Mouse (Mus musculus) liver, postnatal 0 days (tissue): ENCODE measurements at regions not wholly inside any gene's neighbourhood (a gene's known extent, or its start where the extent isn't known, plus 50 kb on each side); places are given as distances from the start of the nearest gene placed in this dataset.

ENCODE experiments used
- ATAC-seq: fragments of 200-750 bp; cut with Nextera tagmentation; 2 replicates; pipeline ENCODE4 v1.8.0; 2017; ENCODE audit warnings: mild to moderate bottlenecking, moderate library complexity
- DNase-seq: peaks from one replicate; pipeline ENCODE4 v3.0.0-alpha.2; 2016
- H3K27ac ChIP-seq: fragments of 300-500 bp; sonication (generic); 2 replicates; pipeline ENCODE4 v1.5.1; 2014; ENCODE audit warnings: antibody characterized with exemption, moderate library complexity, mild to moderate bottlenecking, low read depth
- H3K27me3 ChIP-seq: fragments of 300-500 bp; sonication (generic); 2 replicates; pipeline ENCODE4 v1.6.1; 2014; ENCODE audit warnings: low read length, control low read depth, mixed read lengths; ENCODE audit not compliant: insufficient read depth
- H3K36me3 ChIP-seq: fragments of 300-500 bp; sonication (generic); replicated peaks from 2 replicates; pipeline ENCODE4 v1.6.1; 2014; ENCODE audit warnings: mild to moderate bottlenecking, control low read depth, low read length, moderate library complexity, mixed read lengths; ENCODE audit not compliant: insufficient read depth
- H3K4me1 ChIP-seq: fragments of 300-500 bp; sonication (generic); 2 replicates; pipeline ENCODE4 v1.6.1; 2014; ENCODE audit warnings: antibody characterized with exemption, mild to moderate bottlenecking, control low read depth; ENCODE audit not compliant: insufficient read depth
- H3K4me2 ChIP-seq: fragments of 300-500 bp; sonication (generic); 2 replicates; pipeline ENCODE4 v1.6.1; 2014; ENCODE audit warnings: low read depth, mild to moderate bottlenecking, low read length, moderate library complexity, mixed read lengths
- H3K4me3 ChIP-seq: fragments of 300-500 bp; sonication (generic); 2 replicates; pipeline ENCODE4 v1.5.1; 2014; ENCODE audit warnings: low read depth, low read length
- H3K9ac ChIP-seq: fragments of 300-500 bp; sonication (generic); replicated peaks from 2 replicates; pipeline ENCODE4 v1.6.1; 2014; ENCODE audit warnings: mild to moderate bottlenecking, moderate library complexity
- H3K9me3 ChIP-seq: fragments of 300-500 bp; sonication (generic); 2 replicates; pipeline ENCODE4 v1.6.1; 2016; ENCODE audit warnings: mild to moderate bottlenecking, control low read depth, low read length, mixed read lengths
- CTCF ChIP-seq: sonication (generic); IDR thresholded peaks from 2 replicates; pipeline ENCODE4 v1.5.1; 2016; ENCODE audit warnings: antibody characterized with exemption, low read depth
- EP300 ChIP-seq: IDR thresholded peaks from 2 replicates; pipeline ENCODE4 v1.6.1; 2016; ENCODE audit warnings: antibody characterized with exemption, low read depth, mild to moderate bottlenecking
- WGBS: fragments of 180-500 bp; shearing (Covaris S2); extraction: QIAGEN DNeasy Blood & Tissue Kit; methylation state at CpG from one replicate; pipeline ENCODE4 v1.1.7; 2014; ENCODE audit not compliant: insufficient replicate concordance; 5-methylcytosine and 5-hydroxymethylcytosine counted together

DNA sequence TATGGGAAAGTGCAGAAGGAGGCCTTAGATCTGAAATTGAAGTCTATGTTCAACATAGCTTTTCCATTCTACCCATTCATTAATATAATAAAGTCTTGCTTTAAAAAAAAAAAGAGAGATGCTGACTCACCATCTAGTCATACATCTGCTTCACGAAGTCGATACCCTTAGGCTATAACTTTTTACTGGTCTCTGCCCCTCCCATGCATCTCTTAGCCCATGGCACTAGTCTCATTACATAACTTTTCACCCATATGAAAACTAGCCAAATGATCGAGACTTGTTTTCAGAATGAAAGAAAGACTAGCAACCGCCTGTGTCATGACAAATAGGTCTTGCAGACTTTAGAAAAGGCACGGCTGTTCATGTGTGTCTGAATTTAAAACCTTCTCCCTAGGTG, 116.6 kb upstream of the Gdnf start:
- no peak overlapping the region for H3K4me2 ChIP-seq
- 81% methylated on average over 5 of the region's 5 CpGs for WGBS
- TF ChIP-seq CTCF = no peak
- TF ChIP-seq EP300 = no peak
- no peak overlapping the region for H3K4me3 ChIP-seq
- H3K9me3 ChIP-seq = no peaks in the 10 kb centered on the region
- no peaks in the 10 kb centered on the region for H3K27me3 ChIP-seq
- no peaks in the 10 kb centered on the region for H3K36me3 ChIP-seq
- H3K27ac ChIP-seq = no peak overlapping the region
- no peak overlapping the region for H3K9ac ChIP-seq
- ATAC-seq (no peak), DNase-seq (no peak)
- no peaks in the 10 kb centered on the region for H3K4me1 ChIP-seq

DNA sequence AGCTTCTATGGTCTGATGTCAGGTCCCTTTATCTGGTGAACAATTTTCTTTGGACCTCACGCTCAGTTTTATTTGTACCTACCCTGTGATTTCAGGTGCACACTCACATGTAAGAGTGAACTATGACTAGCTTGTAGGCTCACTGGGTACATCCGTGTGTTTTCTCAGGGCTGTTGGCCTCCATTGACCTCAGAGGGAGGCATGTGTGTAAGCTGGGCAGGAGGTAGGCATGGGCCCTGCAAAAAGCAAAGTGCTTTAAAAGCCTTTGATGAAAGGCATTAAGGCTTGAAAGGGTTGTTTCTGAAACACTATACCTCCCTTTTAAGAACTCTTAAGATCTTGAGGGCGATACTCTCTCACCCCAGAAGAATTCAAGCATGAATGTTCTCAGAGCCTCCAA, 112.9 kb upstream of the Gdnf start:
- no peak for ATAC-seq
- no peak for DNase-seq
- H3K36me3 ChIP-seq = no peaks in the 10 kb centered on the region
- H3K9ac ChIP-seq = no peak overlapping the region
- H3K27me3 ChIP-seq = no peaks in the 10 kb centered on the region
- H3K9me3 ChIP-seq = no peaks in the 10 kb centered on the region
- no peak overlapping the region for H3K4me2 ChIP-seq
- no peaks in the 10 kb centered on the region for H3K4me1 ChIP-seq
- no peak overlapping the region for H3K4me3 ChIP-seq
- TF ChIP-seq EP300 (no peak), CTCF (no peak)
- WGBS = 64% methylated on average over 3 of the region's 3 CpGs
- H3K27ac ChIP-seq = no peak overlapping the region

DNA sequence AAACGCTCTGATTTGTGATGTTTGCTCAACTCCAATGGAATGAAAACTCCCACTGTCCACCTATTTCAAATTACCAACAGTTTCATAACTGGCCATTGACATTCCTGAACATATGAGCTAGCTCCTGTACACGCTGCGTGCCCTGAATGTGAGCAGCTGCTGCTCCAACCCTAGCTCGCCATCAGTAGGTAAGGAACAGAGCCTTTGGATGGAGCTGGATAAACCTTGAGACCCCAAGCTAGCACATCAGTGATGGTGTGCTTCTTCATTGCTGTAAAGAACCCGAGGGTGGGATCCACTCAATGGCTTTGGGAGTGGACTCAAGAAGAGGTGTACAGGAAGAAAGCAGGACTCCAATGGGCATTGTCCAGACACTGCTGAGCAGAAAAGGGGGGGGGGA, 101.8 kb upstream of the Gdnf start:
- H3K9ac ChIP-seq = no peak overlapping the region
- ATAC-seq = no peak

DNA sequence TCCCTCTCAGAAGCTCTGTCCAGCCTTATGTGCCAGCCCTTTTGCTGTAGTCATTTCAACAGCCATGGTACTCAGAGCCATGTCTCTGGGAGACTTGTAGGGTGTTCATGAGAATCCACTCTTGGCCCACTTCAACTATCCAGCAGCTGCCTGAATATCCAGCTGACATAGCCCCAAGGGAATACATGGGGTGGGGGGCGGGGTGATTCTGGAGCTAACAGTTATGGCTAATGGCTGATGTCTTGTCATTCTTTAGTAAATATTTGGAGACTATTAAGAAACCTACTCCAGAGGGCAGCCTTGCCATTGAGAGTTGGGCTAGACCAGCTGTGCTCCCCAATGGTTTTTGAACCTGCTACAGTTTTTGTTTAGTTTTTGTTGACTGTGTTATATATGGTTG, 96.0 kb upstream of the Gdnf start:
- no peak overlapping the region for H3K4me2 ChIP-seq
- no peak for TF ChIP-seq EP300
- TF ChIP-seq CTCF = no peak
- no peak for DNase-seq
- H3K9me3 ChIP-seq = no peaks in the 10 kb centered on the region
- no peak overlapping the region for H3K27ac ChIP-seq
- H3K4me1 ChIP-seq = no peaks in the 10 kb centered on the region
- no peak overlapping the region for H3K9ac ChIP-seq
- H3K36me3 ChIP-seq = no peaks in the 10 kb centered on the region
- no peak for ATAC-seq
- H3K27me3 ChIP-seq = no peaks in the 10 kb centered on the region
- H3K4me3 ChIP-seq = no peak overlapping the region
- WGBS = 65% methylated on average over 1 of the region's 1 CpGs

More for the DNA sequence above, 101.8 kb upstream of the Gdnf start:
- WGBS = 73% methylated on average over 5 of the region's 5 CpGs
- no peak overlapping the region for H3K27ac ChIP-seq
- no peaks in the 10 kb centered on the region for H3K27me3 ChIP-seq
- no peak for DNase-seq
- TF ChIP-seq CTCF = no peak
- TF ChIP-seq EP300 = no peak
- no peaks in the 10 kb centered on the region for H3K9me3 ChIP-seq
- H3K4me1 ChIP-seq = no peaks in the 10 kb centered on the region
- no peaks in the 10 kb centered on the region for H3K36me3 ChIP-seq
- H3K4me3 ChIP-seq = no peak overlapping the region
- no peak overlapping the region for H3K4me2 ChIP-seq

DNA sequence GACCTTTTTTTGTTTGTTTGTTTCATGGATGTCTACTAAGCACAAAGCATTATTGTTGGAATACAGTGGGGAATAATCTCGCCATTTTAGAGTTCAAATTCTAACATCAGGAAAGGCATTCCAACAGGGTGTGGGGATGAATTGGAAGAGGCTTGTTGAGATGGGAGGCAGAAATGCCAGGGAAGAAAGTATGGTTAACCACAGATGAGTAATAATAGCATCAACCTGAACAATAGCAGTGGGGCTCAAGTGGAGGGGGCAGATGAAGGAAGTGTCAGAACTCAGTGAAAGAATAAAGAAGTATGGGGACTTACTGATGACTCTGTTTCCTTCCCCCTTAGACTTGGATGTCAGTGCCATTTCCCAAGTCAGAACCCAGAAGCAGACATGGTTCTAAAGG, 94.5 kb upstream of the Gdnf start:
- DNase-seq (no peak), ATAC-seq (no peak)
- Histone ChIP-seq H3K9me3 (no peaks in the 10 kb centered on the region), H3K4me2 (no peak overlapping the region), H3K4me1 (no peaks in the 10 kb centered on the region), H3K9ac (no peak overlapping the region), H3K27me3 (no peaks in the 10 kb centered on the region), H3K4me3 (no peak overlapping the region), H3K36me3 (no peaks in the 10 kb centered on the region), H3K27ac (no peak overlapping the region)
- TF ChIP-seq CTCF (no peak), EP300 (no peak)
- WGBS = 62% methylated on average over 1 of the region's 1 CpGs

DNA sequence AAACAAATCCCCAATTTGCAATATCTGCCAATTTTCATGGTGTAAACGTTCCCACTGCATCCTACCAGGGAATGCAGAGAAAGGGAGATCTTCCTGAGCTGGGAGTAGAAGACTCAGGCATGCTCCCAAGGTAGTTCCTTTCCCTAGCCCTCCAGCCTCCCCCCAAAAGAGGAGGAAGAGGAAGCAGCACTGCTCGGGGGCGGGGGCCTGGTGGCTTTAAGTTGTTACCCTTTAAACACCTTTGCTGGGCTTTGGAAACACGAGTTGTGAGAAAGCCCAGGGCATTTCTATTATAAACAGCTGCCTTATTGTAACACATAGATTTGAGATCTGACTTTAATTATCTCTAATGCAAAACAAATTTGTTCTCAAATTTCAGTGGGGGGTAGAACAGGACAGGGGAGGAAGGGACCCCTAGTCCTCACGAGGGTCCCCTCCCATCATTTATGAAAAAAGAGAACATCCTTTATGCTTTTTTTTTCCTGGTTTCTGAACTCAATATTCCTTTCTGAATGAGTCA, 87.4 kb upstream of the Gdnf start:
- Histone ChIP-seq H3K4me2 (no peak overlapping the region), H3K36me3 (no peaks in the 10 kb centered on the region), H3K4me1 (no peaks in the 10 kb centered on the region), H3K9ac (no peak overlapping the region), H3K27ac (no peak overlapping the region), H3K9me3 (no peaks in the 10 kb centered on the region), H3K4me3 (no peak overlapping the region), H3K27me3 (no peaks in the 10 kb centered on the region)
- WGBS = 29% methylated on average over 5 of the region's 5 CpGs
- ATAC-seq (no peak), DNase-seq (no peak)
- TF ChIP-seq CTCF (no peak), EP300 (no peak)

DNA sequence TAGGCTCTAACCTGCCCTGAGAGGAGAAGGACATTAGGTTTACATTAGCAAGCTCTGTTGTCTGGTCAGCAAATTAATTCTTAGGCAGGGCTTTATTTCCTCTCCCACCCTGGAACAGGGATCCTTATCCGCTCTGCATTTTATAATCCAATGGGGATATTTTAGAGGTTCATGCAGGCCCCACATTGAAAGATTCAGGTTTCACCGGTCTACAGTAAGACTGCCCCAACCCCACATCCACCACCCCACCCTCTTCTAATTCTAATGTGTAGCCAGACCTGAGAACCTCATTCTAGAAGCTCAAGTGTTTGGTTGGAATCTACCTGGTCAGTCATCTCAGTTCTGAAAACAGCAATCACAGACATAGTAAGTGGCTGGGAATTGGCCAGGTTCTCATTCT, 86.9 kb upstream of the Gdnf start:
- H3K9me3 ChIP-seq = no peaks in the 10 kb centered on the region
- 87% methylated on average over 2 of the region's 2 CpGs for WGBS
- H3K27ac ChIP-seq = no peak overlapping the region
- no peaks in the 10 kb centered on the region for H3K27me3 ChIP-seq
- H3K4me1 ChIP-seq = no peaks in the 10 kb centered on the region
- ATAC-seq (no peak), DNase-seq (no peak)
- H3K4me3 ChIP-seq = no peak overlapping the region
- H3K9ac ChIP-seq = no peak overlapping the region
- TF ChIP-seq CTCF (no peak), EP300 (no peak)
- no peak overlapping the region for H3K4me2 ChIP-seq
- no peaks in the 10 kb centered on the region for H3K36me3 ChIP-seq
